Mouse (Mus musculus) left cerebral cortex, postnatal 4 days (tissue): ENCODE measurements around the gene Trim2. TPM values are rescaled to one million over a fixed set of nuclear protein-coding genes. Genes with fewer than 3 reads are reported as not detected.

Experiments
- DNase-seq: peaks from one replicate; pipeline ENCODE4 v3.0.0-alpha.2; 2022
- intact Hi-C: fragments of 180-260 bp; cut with DNase I; formaldehyde crosslinking; loops from one replicate; pipeline ENCODE4 v1.15.1; 2025
- total RNA-seq, 2 experiments: library from RNA; stranded (reverse); gene quantifications; 2 replicates each; pipeline ENCODE4 v1.2.3; 2021

The Trim2 gene
- total RNA-seq, 2 experiments from 2014 or later = 331 to 352 TPM

- no peak for DNase-seq
- intact Hi-C loops = no loop called here
These were observed 100.6 kb downstream of the Trim2 start for GRCm38 (mm10) chr3:84206106-84206505.

- DNase-seq = no peak
- intact Hi-C loops = no loop called here
These were observed 101.0 kb downstream of the Trim2 start for GRCm38 (mm10) chr3:84205650-84206049.

- intact Hi-C loops = no loop called here
- no peak for DNase-seq
These were observed 102.0 kb downstream of the Trim2 start for GRCm38 (mm10) chr3:84204640-84205039.

- intact Hi-C loops = no loop called here
- peak; percentile 96 for DNase-seq
These were observed 105.9 kb downstream of the Trim2 start for GRCm38 (mm10) chr3:84200559-84201420.

- intact Hi-C loops = no loop called here
- DNase-seq = no peak
These were observed 107.2 kb downstream of the Trim2 start for GRCm38 (mm10) chr3:84199516-84199915.

GRCm38 (mm10) chr3:84198229-84198628, 108.4 kb downstream of the Trim2 start:
- no peak for DNase-seq
- intact Hi-C loops = no loop called here

- no peak for DNase-seq
- intact Hi-C loops = no loop called here
These were observed 112.8 kb downstream of the Trim2 start for GRCm38 (mm10) chr3:84193881-84194280.

- no peak for DNase-seq
These were observed 115.4 kb downstream of the Trim2 start for GRCm38 (mm10) chr3:84191141-84191881.

GRCm38 (mm10) chr3:84190513-84191061, 116.1 kb downstream of the Trim2 start:
- intact Hi-C loops = no loop called here
- no peak for DNase-seq

More at GRCm38 (mm10) chr3:84191141-84191881, 115.4 kb downstream of the Trim2 start:
- intact Hi-C loops = no loop called here

GRCm38 (mm10) chr3:84189629-84190173, 117.0 kb downstream of the Trim2 start:
- no peak for DNase-seq
- intact Hi-C loops = no loop called here

- DNase-seq = no peak
- intact Hi-C loops = no loop called here
These were observed 125.0 kb downstream of the Trim2 start for GRCm38 (mm10) chr3:84181717-84182116.

- no peak for DNase-seq
- intact Hi-C loops = no loop called here
These were observed 125.6 kb downstream of the Trim2 start for GRCm38 (mm10) chr3:84181102-84181501.

GRCm38 (mm10) chr3:84180304-84180703, 126.4 kb downstream of the Trim2 start:
- DNase-seq = no peak
- intact Hi-C loops = no loop called here

GRCm38 (mm10) chr3:84177834-84178233, 128.8 kb downstream of the Trim2 start:
- DNase-seq = no peak
- intact Hi-C loops = loop anchor here (5.0 kb wide), 1 partner anchor 124 kb away; no protein-coding TSS in a partner anchor

GRCm38 (mm10) chr3:84175337-84176315, 131.1 kb downstream of the Trim2 start:
- peak; percentile 84 for DNase-seq
- intact Hi-C loops = loop anchor here (5.0 kb wide), 1 partner anchor 127 kb away; no protein-coding TSS in a partner anchor

- DNase-seq = no peak
- intact Hi-C loops = no loop called here
These were observed 133.0 kb downstream of the Trim2 start, which contains the start of gene Gm6525 for GRCm38 (mm10) chr3:84173581-84174154. Gene Gm6525 (plus strand): TSS chr3:84174104.

GRCm38 (mm10) chr3:84172406-84172805, 134.3 kb downstream of the Trim2 start:
- peak; percentile 25 for DNase-seq

GRCm38 (mm10) chr3:84169393-84170005, 137.2 kb downstream of the Trim2 start:
- DNase-seq = no peak
- intact Hi-C loops = no loop called here

More at GRCm38 (mm10) chr3:84172406-84172805, 134.3 kb downstream of the Trim2 start:
- intact Hi-C loops = no loop called here

- intact Hi-C loops = no loop called here
- DNase-seq = no peak
These were observed 137.7 kb downstream of the Trim2 start for GRCm38 (mm10) chr3:84168943-84169342.
